Mouse (Mus musculus): Measurements from ENCODE around the gene Drd3. TPM values are rescaled to one million over a fixed set of nuclear protein-coding genes. Genes with fewer than 3 reads are reported as not detected.

Drd3 gene
- polyA plus RNA-seq, 1 experiment from 2014 or later = not detected

DNA sequence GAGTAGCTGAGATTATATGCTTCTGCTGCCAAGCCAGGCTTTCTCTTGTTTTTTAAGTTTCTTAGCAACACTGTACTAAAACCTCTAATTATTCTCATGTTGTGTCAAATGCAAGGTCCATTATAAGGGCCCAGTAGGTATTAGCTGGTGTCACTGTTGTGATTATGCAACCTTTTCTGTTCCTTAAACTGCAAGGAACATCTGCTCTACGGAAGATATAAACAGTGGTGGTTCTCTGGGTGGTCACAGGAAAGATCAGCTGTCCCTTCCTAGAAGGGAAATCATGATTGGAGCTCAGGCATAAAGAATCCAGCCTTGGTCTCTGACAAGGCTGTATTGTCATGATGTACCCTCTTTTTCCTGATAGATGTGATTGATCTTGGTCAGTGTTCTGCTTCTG is 57.6 kb downstream of the Drd3 start:
- H3K4me1 ChIP-seq (ENCODE audit: control insufficient read depth, insufficient read depth, low read length) = no peaks in the 10 kb centered on the region
- H3K4me3 ChIP-seq (ENCODE audit: low read length) = no peak overlapping the region
- WGBS = 57% methylated on average over 1 of the region's 1 CpGs

DNA sequence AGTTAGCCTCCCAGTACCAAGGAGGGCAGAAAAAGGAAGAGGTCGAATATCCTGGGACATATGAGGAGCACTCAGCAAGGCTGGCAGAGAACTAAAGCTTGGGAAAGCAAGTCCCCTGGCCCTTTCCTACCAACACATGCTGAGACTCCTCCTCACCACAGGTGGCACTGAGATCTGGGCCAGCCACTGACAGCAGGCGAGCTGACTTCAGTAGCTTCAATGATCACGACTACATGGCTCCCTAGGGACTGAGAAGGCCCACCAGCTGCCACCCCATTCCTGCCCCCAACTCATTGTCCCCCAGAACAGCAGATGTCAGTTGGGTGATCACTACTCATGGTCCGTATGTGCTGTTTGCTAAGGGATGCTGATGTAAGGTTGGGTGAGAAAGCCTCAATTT is 60.8 kb downstream of the Drd3 start:
- Histone ChIP-seq H3K36me3 (ENCODE audit: control insufficient read depth, insufficient read depth, low read length) (no peaks in the 10 kb centered on the region), H3K4me2 (ENCODE audit: low read depth, low read length) (no peak overlapping the region), H3K9me3 (ENCODE audit: control insufficient read depth, low read length) (no peaks in the 10 kb centered on the region), H3K4me3 (ENCODE audit: low read length) (no peak overlapping the region), H3K4me1 (ENCODE audit: control insufficient read depth, insufficient read depth, low read length) (no peaks in the 10 kb centered on the region), H3K27ac (ENCODE audit: low read length) (no peak overlapping the region), H3K9ac (ENCODE audit: low read depth, low read length) (no peak overlapping the region), H3K27me3 (replicated peaks; ENCODE audit: control insufficient read depth, insufficient read depth, low read length) (no peaks in the 10 kb centered on the region)
- ATAC-seq = no peak
- WGBS = 53% methylated on average over 4 of the region's 4 CpGs

More for the DNA sequence above, 57.6 kb downstream of the Drd3 start:
- Histone ChIP-seq H3K36me3 (ENCODE audit: control insufficient read depth, insufficient read depth, low read length) (no peaks in the 10 kb centered on the region), H3K27ac (ENCODE audit: low read length) (no peak overlapping the region), H3K9me3 (ENCODE audit: control insufficient read depth, low read length) (no peaks in the 10 kb centered on the region), H3K4me2 (ENCODE audit: low read depth, low read length) (no peak overlapping the region), H3K9ac (ENCODE audit: low read depth, low read length) (no peak overlapping the region), H3K27me3 (replicated peaks; ENCODE audit: control insufficient read depth, insufficient read depth, low read length) (no peaks in the 10 kb centered on the region)
- ATAC-seq = no peak

DNA sequence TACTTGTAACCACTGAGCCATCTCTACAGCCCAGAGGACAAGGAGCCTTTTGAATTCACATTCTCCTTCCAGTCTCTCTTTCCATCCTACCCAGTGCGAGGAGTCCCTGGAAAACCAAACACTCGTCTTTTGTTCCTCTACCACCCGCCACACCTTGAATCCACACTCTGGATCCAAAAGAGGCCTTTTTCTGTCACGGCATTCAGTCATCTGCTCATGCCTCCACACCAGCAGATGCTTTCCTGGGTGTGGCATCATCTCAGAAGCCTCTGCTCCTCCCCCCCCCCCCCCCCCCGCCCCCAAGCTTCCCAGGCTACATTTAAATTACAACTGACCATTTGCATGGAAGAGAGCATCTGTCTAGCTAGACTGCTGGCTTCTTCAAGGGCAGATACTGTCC is 62.5 kb downstream of the Drd3 start:
- Histone ChIP-seq H3K9me3 (ENCODE audit: control insufficient read depth, low read length) (no peaks in the 10 kb centered on the region), H3K9ac (ENCODE audit: low read depth, low read length) (no peak overlapping the region), H3K4me2 (ENCODE audit: low read depth, low read length) (no peak overlapping the region), H3K27ac (ENCODE audit: low read length) (no peak overlapping the region), H3K4me3 (ENCODE audit: low read length) (no peak overlapping the region), H3K36me3 (ENCODE audit: control insufficient read depth, insufficient read depth, low read length) (no peaks in the 10 kb centered on the region), H3K27me3 (replicated peaks; ENCODE audit: control insufficient read depth, insufficient read depth, low read length) (no peaks in the 10 kb centered on the region), H3K4me1 (ENCODE audit: control insufficient read depth, insufficient read depth, low read length) (no peaks in the 10 kb centered on the region)
- ATAC-seq = no peak
- WGBS = 63% methylated on average over 5 of the region's 5 CpGs

DNA sequence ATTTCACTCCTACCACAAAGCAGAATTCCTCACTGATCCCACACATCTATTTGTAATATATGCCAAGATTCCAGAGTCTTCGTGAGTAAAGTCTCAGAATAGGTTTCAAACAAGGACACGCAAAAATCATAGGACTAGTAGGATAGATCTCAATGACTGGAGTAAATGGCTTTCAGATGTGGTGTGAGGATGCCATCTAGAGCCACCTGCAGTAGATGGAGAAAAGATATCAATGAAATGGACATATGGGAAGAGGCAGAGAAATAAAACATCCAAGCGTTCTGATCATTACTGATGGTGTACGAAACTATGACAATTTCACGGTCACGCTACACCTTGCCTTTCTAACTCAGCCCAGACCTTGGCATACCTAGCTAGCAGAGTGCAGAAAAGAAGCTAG is 64.6 kb downstream of the Drd3 start:
- 96% methylated on average over 6 of the region's 6 CpGs for WGBS
- no peak for ATAC-seq
- H3K4me3 ChIP-seq (ENCODE audit: low read length) = no peak overlapping the region

DNA sequence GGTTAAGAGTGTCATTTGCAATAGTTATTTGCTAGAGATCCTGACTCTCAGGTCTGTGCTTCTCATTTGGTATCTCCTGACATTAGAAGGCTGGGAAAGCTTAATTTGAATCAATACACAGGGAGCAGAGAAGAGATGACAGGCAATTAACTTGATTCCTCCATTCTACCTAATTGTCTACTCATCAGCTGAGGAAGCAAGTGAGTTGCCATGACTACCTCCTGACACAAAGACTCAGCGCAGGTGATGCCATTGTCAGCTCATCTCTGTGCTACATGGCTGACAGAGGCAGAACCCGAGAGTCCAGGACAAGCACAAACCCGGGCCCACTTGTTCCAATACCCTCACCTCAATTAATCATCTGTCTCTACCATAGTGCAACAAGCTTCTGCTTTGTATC is 73.7 kb downstream of the Drd3 start:
- WGBS = 80% methylated on average over 3 of the region's 3 CpGs
- H3K36me3 ChIP-seq (ENCODE audit: control insufficient read depth, insufficient read depth, low read length) = no peaks in the 10 kb centered on the region
- no peak overlapping the region for H3K4me3 ChIP-seq (ENCODE audit: low read length)
- H3K4me1 ChIP-seq (ENCODE audit: control insufficient read depth, insufficient read depth, low read length) = no peaks in the 10 kb centered on the region
- H3K9me3 ChIP-seq (ENCODE audit: control insufficient read depth, low read length) = no peaks in the 10 kb centered on the region
- H3K27me3 ChIP-seq (replicated peaks; ENCODE audit: control insufficient read depth, insufficient read depth, low read length) = no peaks in the 10 kb centered on the region
- H3K4me2 ChIP-seq (ENCODE audit: low read depth, low read length) = no peak overlapping the region
- H3K27ac ChIP-seq (ENCODE audit: low read length) = no peak overlapping the region
- H3K9ac ChIP-seq (ENCODE audit: low read depth, low read length) = no peak overlapping the region
- ATAC-seq = no peak

More for the DNA sequence above, 64.6 kb downstream of the Drd3 start:
- no peaks in the 10 kb centered on the region for H3K36me3 ChIP-seq (ENCODE audit: control insufficient read depth, insufficient read depth, low read length)
- H3K4me2 ChIP-seq (ENCODE audit: low read depth, low read length) = no peak overlapping the region
- no peaks in the 10 kb centered on the region for H3K4me1 ChIP-seq (ENCODE audit: control insufficient read depth, insufficient read depth, low read length)
- no peak overlapping the region for H3K27ac ChIP-seq (ENCODE audit: low read length)
- no peaks in the 10 kb centered on the region for H3K27me3 ChIP-seq (replicated peaks; ENCODE audit: control insufficient read depth, insufficient read depth, low read length)
- no peak overlapping the region for H3K9ac ChIP-seq (ENCODE audit: low read depth, low read length)
- no peaks in the 10 kb centered on the region for H3K9me3 ChIP-seq (ENCODE audit: control insufficient read depth, low read length)

DNA sequence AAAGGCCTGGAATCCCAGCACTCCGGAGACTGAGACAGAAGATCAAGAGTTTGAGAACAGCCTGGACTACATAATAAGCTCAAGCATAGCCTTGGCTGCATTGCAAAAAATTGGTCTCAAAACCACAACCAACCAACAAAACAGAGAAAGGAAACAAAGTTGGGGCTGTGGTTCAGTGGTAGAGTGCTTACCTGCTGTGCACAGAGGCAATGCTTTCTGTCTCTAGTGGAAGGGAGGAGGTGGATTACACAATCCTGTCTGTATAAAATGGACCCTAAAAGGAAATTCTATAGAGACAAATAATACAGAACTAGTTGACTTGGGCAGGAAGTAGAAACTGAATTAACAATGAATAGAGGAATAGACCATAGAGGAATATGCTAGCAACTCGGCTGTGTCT is 78.1 kb downstream of the Drd3 start:
- Histone ChIP-seq H3K4me3 (ENCODE audit: low read length) (no peak overlapping the region), H3K9me3 (ENCODE audit: control insufficient read depth, low read length) (no peaks in the 10 kb centered on the region), H3K4me1 (ENCODE audit: control insufficient read depth, insufficient read depth, low read length) (no peaks in the 10 kb centered on the region), H3K9ac (ENCODE audit: low read depth, low read length) (no peak overlapping the region), H3K27ac (ENCODE audit: low read length) (no peak overlapping the region), H3K4me2 (ENCODE audit: low read depth, low read length) (no peak overlapping the region), H3K27me3 (replicated peaks; ENCODE audit: control insufficient read depth, insufficient read depth, low read length) (no peaks in the 10 kb centered on the region), H3K36me3 (ENCODE audit: control insufficient read depth, insufficient read depth, low read length) (no peaks in the 10 kb centered on the region)
- 87% methylated on average over 2 of the region's 2 CpGs for WGBS
- ATAC-seq = no peak

DNA sequence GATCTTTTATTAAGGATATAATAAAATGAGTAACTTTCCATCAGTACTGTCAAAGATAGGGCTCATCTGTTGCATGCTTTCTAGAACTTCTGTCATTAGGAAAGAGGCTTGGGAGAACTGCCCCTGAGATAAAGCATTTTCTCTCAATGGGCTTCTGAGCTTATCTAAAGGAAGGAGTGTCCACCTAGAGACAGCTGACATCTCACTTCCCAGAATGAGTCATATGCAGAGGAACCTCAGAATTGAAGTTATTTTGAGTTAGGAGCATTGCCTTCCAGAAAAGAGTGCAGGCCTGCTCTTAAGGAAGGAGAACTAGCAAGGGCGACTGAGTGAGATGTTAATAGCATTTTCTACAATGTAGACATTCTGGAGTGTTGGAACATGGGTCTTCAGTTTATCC is 87.4 kb downstream of the Drd3 start:
- H3K36me3 ChIP-seq (ENCODE audit: control insufficient read depth, insufficient read depth, low read length) = no peaks in the 10 kb centered on the region
- H3K4me1 ChIP-seq (ENCODE audit: control insufficient read depth, insufficient read depth, low read length) = no peaks in the 10 kb centered on the region
- WGBS = 83% methylated on average over 1 of the region's 1 CpGs
- H3K27me3 ChIP-seq (replicated peaks; ENCODE audit: control insufficient read depth, insufficient read depth, low read length) = no peaks in the 10 kb centered on the region
- H3K4me3 ChIP-seq (ENCODE audit: low read length) = no peak overlapping the region
- no peak overlapping the region for H3K4me2 ChIP-seq (ENCODE audit: low read depth, low read length)
- H3K9me3 ChIP-seq (ENCODE audit: control insufficient read depth, low read length) = no peaks in the 10 kb centered on the region
- no peak overlapping the region for H3K27ac ChIP-seq (ENCODE audit: low read length)
- H3K9ac ChIP-seq (ENCODE audit: low read depth, low read length) = no peak overlapping the region
- ATAC-seq = no peak

DNA sequence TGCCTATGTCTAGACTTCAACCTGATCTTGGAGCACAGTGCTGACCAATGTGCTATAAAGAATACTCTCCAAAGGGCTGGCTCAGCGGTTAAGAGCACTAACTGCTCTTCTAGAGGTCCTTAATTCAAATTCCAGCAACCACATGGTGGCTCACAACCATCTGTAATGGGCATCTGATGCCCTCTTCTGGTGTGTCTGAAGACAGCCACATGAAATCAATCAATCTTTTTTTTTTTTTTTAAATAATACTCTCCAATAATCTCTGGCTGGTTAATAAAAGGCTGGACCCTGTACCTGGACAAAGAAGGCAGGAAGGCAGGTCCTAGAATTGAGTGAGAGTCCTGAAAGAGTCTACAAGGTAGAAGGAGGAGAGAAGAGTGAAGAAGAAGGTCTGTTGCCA is 96.0 kb downstream of the Drd3 start:
- Histone ChIP-seq H3K36me3 (ENCODE audit: control insufficient read depth, insufficient read depth, low read length) (no peaks in the 10 kb centered on the region), H3K4me3 (ENCODE audit: low read length) (no peak overlapping the region)
- ATAC-seq = no peak

DNA sequence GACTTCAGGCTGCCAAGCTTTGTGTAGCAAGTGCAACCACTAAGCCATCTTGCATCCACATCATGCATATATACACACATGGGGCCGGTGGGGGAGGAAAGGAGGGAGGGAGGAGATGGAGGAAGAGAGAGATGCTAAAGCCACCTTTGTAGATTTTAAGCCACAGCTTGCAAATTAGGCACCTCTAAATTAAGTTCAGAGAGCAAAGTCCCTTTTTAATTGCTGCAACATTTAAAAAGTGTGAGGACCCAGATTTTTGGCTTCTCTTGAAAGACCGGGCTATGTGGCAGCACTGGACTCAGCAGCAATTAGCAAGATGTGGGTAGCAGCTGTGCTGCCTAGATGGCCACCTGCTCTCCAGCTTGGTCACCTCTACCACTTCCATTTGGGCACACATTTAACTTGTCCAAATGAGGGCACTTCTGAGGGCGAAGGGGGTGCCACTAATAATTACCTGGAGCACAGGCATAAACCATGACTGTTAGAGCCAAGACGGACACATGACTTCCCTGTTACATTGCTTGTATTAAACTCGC is 105.2 kb downstream of the Drd3 start:
- 88% methylated on average over 5 of the region's 5 CpGs for WGBS
- Histone ChIP-seq H3K4me2 (ENCODE audit: low read depth, low read length) (no peak overlapping the region), H3K27me3 (replicated peaks; ENCODE audit: control insufficient read depth, insufficient read depth, low read length) (no peaks in the 10 kb centered on the region)

More for the DNA sequence above, 96.0 kb downstream of the Drd3 start:
- H3K9me3 ChIP-seq (ENCODE audit: control insufficient read depth, low read length) = no peaks in the 10 kb centered on the region
- no peak overlapping the region for H3K9ac ChIP-seq (ENCODE audit: low read depth, low read length)
- no peaks in the 10 kb centered on the region for H3K27me3 ChIP-seq (replicated peaks; ENCODE audit: control insufficient read depth, insufficient read depth, low read length)
- 50% methylated on average over 1 of the region's 1 CpGs for WGBS
- H3K4me2 ChIP-seq (ENCODE audit: low read depth, low read length) = no peak overlapping the region
- no peak overlapping the region for H3K27ac ChIP-seq (ENCODE audit: low read length)
- H3K4me1 ChIP-seq (ENCODE audit: control insufficient read depth, insufficient read depth, low read length) = no peaks in the 10 kb centered on the region

DNA sequence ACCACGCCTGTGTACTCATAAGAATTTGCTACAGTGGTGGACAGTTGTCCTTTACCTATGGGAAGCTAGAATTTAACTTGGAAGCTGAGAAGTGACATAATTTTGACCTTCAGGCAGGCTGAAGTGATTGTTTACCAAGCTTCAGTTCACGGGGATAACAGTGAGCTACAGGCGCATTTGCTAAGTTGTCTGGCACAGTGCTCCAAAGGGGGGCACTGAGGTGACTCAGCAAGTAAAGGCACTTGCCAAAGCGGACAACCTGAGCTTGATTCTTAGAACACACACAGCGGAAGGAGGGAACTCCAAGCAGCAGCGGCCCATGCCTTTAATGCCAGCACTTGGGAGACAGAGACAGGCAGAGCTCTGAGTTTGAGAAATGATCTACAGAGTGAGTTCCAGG is 106.8 kb downstream of the Drd3 start:
- no peaks in the 10 kb centered on the region for H3K9me3 ChIP-seq (ENCODE audit: control insufficient read depth, low read length)
- no peak overlapping the region for H3K9ac ChIP-seq (ENCODE audit: low read depth, low read length)

More for the DNA sequence above, 105.2 kb downstream of the Drd3 start:
- Histone ChIP-seq H3K4me1 (ENCODE audit: control insufficient read depth, insufficient read depth, low read length) (no peaks in the 10 kb centered on the region), H3K27ac (ENCODE audit: low read length) (no peak overlapping the region), H3K4me3 (ENCODE audit: low read length) (no peak overlapping the region), H3K36me3 (ENCODE audit: control insufficient read depth, insufficient read depth, low read length) (peaks cover 12% of the 10 kb centered on the region), H3K9ac (ENCODE audit: low read depth, low read length) (no peak overlapping the region), H3K9me3 (ENCODE audit: control insufficient read depth, low read length) (no peaks in the 10 kb centered on the region)
- ATAC-seq = no peak

More for the DNA sequence above, 106.8 kb downstream of the Drd3 start:
- no peak overlapping the region for H3K27ac ChIP-seq (ENCODE audit: low read length)
- H3K4me1 ChIP-seq (ENCODE audit: control insufficient read depth, insufficient read depth, low read length) = no peaks in the 10 kb centered on the region
- ATAC-seq = no peak
- H3K36me3 ChIP-seq (ENCODE audit: control insufficient read depth, insufficient read depth, low read length) = peaks cover 12% of the 10 kb centered on the region
- WGBS = 73% methylated on average over 6 of the region's 6 CpGs
- no peaks in the 10 kb centered on the region for H3K27me3 ChIP-seq (replicated peaks; ENCODE audit: control insufficient read depth, insufficient read depth, low read length)
- H3K4me2 ChIP-seq (ENCODE audit: low read depth, low read length) = no peak overlapping the region
- H3K4me3 ChIP-seq (ENCODE audit: low read length) = no peak overlapping the region

All from intestine, embryonic 16.5 days (tissue).